Mouse (Mus musculus) midbrain, embryonic 11.5 days (tissue): ENCODE measurements around the gene Igfbp7. TPM values are rescaled to one million over a fixed set of nuclear protein-coding genes. Genes with fewer than 3 reads are reported as not detected.

Source experiments
- ATAC-seq: fragments of 200-750 bp; cut with Nextera tagmentation; 2 replicates; pipeline ENCODE4 v1.8.0; 2017; ENCODE audit warnings: moderate TSS enrichment, moderate library complexity; ENCODE audit not compliant: low FRiP score
- DNase-seq: peaks from one replicate; pipeline ENCODE4 v3.0.0; 2015; ENCODE audit warnings: low spot score; ENCODE audit errors: missing footprints
- H3K27ac ChIP-seq: fragments of 300-500 bp; sonication (generic); 2 replicates; pipeline ENCODE4 v1.5.1; 2014; ENCODE audit warnings: low read depth, low read length
- H3K27me3 ChIP-seq: fragments of 300-500 bp; sonication (generic); 2 replicates; pipeline ENCODE4 v1.6.1; 2014; ENCODE audit warnings: mild to moderate bottlenecking, low read length, moderate library complexity, mixed read lengths; ENCODE audit not compliant: control insufficient read depth, insufficient read depth
- H3K36me3 ChIP-seq: fragments of 300-500 bp; sonication (generic); 2 replicates; pipeline ENCODE4 v1.6.1; 2014; ENCODE audit warnings: mild to moderate bottlenecking, low read length, moderate library complexity, mixed read lengths; ENCODE audit not compliant: control insufficient read depth, insufficient read depth
- H3K4me1 ChIP-seq: fragments of 300-500 bp; sonication (generic); 2 replicates; pipeline ENCODE4 v1.6.1; 2014; ENCODE audit warnings: low read length; ENCODE audit not compliant: control insufficient read depth, insufficient read depth
- H3K4me2 ChIP-seq: fragments of 300-500 bp; sonication (generic); 2 replicates; pipeline ENCODE4 v1.6.1; 2014; ENCODE audit warnings: mild to moderate bottlenecking, moderate library complexity
- H3K4me3 ChIP-seq: fragments of 300-500 bp; sonication (generic); 2 replicates; pipeline ENCODE4 v1.5.1; 2014; ENCODE audit warnings: low read depth, low read length
- H3K9ac ChIP-seq: fragments of 300-500 bp; sonication (generic); 2 replicates; pipeline ENCODE4 v1.6.1; 2014; ENCODE audit warnings: low read length
- H3K9me3 ChIP-seq: fragments of 300-500 bp; sonication (generic); 2 replicates; pipeline ENCODE4 v1.6.1; 2016; ENCODE audit warnings: low read length; ENCODE audit not compliant: control insufficient read depth
- WGBS: fragments of 180-500 bp; shearing (Covaris S2); extraction: QIAGEN DNeasy Blood & Tissue Kit; methylation state at CpG from one replicate; pipeline ENCODE4 v1.1.7; 2014; 5-methylcytosine and 5-hydroxymethylcytosine counted together
- polyA plus RNA-seq: library from polyadenylated mRNA; unstranded; fragments of >200 nt; fragmentation: Nextera tagmentation; extraction: Ambion mirVana; gene quantifications from 2 replicates; pipeline ENCODE4 v1.2.1, GENCODE M21; 2014

Gene Igfbp7
- polyA plus RNA-seq, 1 experiment from 2014 or later: 25.1 TPM

DNA sequence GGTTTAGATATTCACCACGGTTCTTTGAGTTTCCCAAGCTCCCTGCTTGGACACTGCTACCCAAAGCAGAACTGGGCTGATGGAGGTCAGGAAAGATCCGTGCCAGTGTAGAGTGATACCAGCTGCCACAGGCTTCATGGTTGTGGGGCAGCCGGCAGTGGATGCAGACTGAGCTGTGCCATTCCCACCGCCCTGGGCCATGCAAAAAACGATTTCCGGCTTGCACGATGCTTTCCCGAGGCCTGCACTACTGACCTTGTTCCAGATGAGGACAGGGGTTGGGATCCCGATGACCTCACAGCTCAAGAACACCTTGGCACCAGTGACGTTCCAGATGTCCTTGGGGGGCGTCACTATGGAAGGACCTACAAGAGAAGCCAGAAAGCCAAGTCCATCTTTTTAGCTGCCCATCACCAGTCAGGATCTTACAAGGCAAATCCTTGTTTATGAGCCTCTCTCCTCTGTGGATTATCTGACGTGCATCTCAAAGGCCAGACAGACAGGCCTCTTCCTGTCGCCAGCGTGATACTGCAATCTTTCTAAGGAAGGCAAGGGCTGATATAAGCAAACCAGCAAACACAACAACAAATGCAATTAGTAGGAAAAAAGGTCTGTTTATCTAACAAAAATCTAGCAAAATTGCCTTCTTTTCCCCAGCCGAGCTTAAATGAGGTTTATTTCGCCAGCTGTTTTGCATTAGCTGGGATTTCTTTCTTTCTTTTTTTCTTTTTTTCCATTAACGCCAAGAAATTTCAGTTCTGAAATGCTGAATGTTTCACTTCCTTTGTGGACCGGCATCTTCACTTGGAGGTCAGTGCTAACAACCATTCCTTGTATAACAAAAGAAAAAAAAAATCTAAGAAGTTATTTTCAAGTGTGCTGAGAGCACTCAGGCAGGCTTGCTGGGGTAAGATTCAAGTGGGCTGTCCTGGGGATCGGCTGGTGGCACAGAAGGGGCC is 52.3 kb downstream of the Igfbp7 start:
- Histone ChIP-seq H3K4me3 (no peak overlapping the region), H3K9ac (no peak overlapping the region), H3K27ac (no peak overlapping the region), H3K4me1 (peaks cover 9% of the 10 kb centered on the region; the same call in 1 of the 2 replicates), H3K4me2 (no peak overlapping the region), H3K36me3 (no peaks in the 10 kb centered on the region), H3K9me3 (no peaks in the 10 kb centered on the region), H3K27me3 (no peaks in the 10 kb centered on the region)
- DNase-seq: no peak
- WGBS: 80% methylated on average over 19 of the region's 19 CpGs
- no peak for ATAC-seq

DNA sequence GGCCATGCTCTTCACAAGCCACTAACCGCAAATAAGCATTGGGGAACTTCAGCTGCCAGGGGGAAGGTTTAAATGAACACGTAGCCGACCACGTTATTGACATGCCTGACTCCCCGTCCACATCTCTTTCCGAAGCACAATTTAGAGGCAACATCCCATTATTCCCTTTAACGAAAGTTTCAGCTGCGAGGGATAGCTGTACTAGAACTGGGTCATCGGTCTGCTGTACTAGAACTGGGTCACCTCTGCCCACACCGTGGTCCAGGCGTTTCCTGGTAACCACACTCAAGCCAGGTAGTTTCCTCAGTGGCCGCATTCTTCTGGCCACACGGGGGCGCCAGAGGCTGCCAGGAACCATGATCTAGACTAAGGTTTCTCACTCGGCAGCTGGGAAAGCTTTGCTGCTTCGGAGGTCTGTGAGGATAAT is 53.5 kb downstream of the Igfbp7 start:
- DNase-seq (peak; percentile 99), ATAC-seq (peak; percentile 68)
- Histone ChIP-seq H3K9me3 (no peaks in the 10 kb centered on the region), H3K27me3 (no peaks in the 10 kb centered on the region), H3K4me3 (no peak overlapping the region), H3K27ac (no peak overlapping the region), H3K9ac (no peak overlapping the region), H3K4me2 (peak overlapping the region; percentile 25; the same call in 1 of the 2 replicates), H3K4me1 (peaks cover 9% of the 10 kb centered on the region; the same call in 1 of the 2 replicates), H3K36me3 (no peaks in the 10 kb centered on the region)
- WGBS: 7% methylated on average over 16 of the region's 16 CpGs

DNA sequence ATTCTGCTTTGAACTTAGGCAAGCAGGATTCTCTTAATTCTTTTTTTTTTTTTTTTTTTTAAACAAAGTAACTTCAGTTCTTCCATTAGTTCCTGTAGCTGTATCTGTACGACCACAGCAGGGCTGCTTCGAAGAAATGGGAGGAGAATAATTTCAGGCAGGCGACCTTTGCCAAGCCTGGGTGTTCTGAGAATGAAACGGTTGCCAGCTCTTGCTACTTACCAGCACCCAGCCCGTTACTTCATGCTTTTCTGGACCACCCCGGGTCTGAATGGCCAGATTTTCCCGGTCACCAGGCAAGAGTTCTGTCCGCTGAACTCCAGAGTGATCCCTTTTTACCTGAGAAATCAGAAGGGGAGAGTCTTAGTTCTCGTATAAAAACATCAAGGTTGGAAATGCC is 56.1 kb downstream of the Igfbp7 start:
- no peak for ATAC-seq
- 80% methylated on average over 9 of the region's 9 CpGs for WGBS

DNA sequence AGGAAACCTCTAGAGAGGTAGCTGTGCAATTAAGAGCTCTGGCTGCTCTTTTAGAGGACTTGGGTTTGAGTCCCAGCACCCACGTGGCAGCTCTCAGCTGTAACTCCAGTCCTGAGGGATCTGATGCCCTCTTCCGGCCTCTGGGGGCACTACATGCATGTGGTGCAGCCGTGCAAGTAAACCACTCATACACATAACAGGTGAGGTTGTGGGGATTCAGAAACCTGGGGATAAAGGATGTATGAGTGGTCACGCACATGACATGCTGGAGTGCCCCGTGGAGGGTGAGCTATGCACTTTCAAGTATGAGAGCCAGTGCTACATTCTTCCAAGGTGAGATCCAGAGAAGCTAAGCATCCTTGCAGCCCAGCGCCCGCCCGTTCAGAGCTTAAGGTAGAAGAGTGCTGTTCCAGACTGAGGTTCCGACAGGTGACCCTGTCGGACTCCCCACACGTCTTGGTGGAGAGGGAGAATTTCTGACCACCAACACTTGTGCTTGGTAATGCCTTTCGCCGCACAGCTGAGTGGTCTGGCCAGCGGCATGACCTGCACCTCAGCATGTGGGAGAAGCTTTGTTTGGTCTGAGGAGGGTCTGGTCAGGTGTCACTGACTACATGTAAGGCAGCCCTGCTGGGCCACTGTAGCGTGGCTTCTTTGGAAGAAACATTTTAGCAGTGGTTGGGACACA is 57.7 kb downstream of the Igfbp7 start:
- Histone ChIP-seq H3K4me3 (no peak overlapping the region), H3K4me2 (no peak overlapping the region), H3K27me3 (no peaks in the 10 kb centered on the region), H3K9ac (no peak overlapping the region), H3K27ac (no peak overlapping the region), H3K9me3 (no peaks in the 10 kb centered on the region), H3K4me1 (no peaks in the 10 kb centered on the region), H3K36me3 (peaks cover 23% of the 10 kb centered on the region)
- 92% methylated on average over 15 of the region's 15 CpGs for WGBS
- ATAC-seq: no peak
- no peak for DNase-seq

More for the DNA sequence above, 56.1 kb downstream of the Igfbp7 start:
- no peak overlapping the region for H3K4me3 ChIP-seq
- no peak overlapping the region for H3K9ac ChIP-seq
- no peaks in the 10 kb centered on the region for H3K27me3 ChIP-seq
- DNase-seq: no peak
- no peak overlapping the region for H3K4me2 ChIP-seq
- H3K4me1 ChIP-seq: no peaks in the 10 kb centered on the region
- peaks cover 16% of the 10 kb centered on the region for H3K36me3 ChIP-seq
- H3K9me3 ChIP-seq: no peaks in the 10 kb centered on the region
- H3K27ac ChIP-seq: no peak overlapping the region

DNA sequence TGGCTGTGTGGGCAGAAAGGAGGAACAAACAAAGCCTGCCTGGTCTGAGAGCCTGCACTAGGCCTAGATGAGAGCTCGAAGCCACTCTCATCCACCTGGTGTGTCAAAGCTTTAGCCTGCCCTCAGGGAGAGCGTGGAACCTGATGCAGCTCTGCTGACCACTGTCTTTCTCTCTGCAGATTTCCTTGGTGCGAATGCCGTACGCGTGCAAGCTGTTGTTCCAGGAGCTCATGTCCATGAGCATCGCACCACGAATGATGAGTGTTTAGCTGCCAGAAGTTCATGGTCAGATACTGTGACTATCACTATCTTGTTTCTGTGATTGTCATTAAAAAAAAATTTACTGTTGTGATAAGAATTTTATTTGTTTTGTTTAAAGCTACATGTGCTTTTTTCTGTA is 58.9 kb downstream of the Igfbp7 start:
- DNase-seq: no peak
- H3K36me3 ChIP-seq: peaks cover 25% of the 10 kb centered on the region
- H3K9me3 ChIP-seq: no peaks in the 10 kb centered on the region

DNA sequence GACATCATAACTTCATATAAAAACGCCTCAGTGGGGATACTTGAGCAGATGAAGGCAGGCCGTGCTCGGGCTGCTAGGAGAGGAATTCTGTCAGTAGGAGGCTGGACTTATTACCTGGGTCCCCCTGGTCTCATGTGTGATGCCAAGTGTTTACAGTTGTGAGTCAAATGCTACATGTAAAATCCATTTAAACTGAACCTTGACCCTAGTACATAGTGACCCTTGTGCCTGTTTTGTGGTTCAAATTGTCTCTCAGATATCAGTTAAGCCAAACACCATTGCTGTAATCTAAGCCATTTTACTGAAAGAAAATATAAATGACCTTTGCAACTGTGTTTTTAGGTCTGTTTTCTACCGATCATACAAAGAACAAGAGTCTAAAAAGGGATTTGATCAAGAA is 67.8 kb downstream of the Igfbp7 start:
- no peak overlapping the region for H3K4me2 ChIP-seq
- H3K27me3 ChIP-seq: no peaks in the 10 kb centered on the region
- no peak overlapping the region for H3K9ac ChIP-seq
- no peak overlapping the region for H3K4me3 ChIP-seq
- 93% methylated on average over 4 of the region's 4 CpGs for WGBS
- ATAC-seq (no peak), DNase-seq (no peak)
- H3K4me1 ChIP-seq: no peaks in the 10 kb centered on the region
- H3K9me3 ChIP-seq: no peaks in the 10 kb centered on the region
- no peak overlapping the region for H3K27ac ChIP-seq
- peaks cover 28% of the 10 kb centered on the region for H3K36me3 ChIP-seq

More for the DNA sequence above, 58.9 kb downstream of the Igfbp7 start:
- H3K9ac ChIP-seq: no peak overlapping the region
- 94% methylated on average over 8 of the region's 8 CpGs for WGBS
- no peak for ATAC-seq
- H3K4me3 ChIP-seq: no peak overlapping the region
- no peak overlapping the region for H3K4me2 ChIP-seq
- no peaks in the 10 kb centered on the region for H3K4me1 ChIP-seq
- H3K27ac ChIP-seq: no peak overlapping the region
- no peaks in the 10 kb centered on the region for H3K27me3 ChIP-seq

DNA sequence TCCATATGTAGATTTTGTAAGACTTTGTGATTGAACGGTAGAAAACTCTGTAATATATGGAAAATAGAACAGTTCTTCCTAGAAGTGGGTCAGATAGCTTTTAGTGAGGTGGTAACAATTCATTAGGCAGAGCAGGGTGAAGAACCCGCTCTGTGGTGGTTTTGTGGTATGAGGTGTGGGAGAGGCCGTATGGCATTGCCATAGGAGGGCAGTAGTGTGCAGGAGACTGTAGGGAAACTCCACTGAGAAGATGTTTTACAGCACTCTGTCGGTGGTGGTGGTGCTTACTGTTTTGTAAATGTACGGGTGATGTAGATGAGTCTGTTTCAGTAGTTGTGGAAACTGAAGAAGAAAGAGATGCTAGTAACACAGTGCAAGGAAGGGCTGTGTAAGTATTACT is 77.7 kb downstream of the Igfbp7 start:
- WGBS: 78% methylated on average over 5 of the region's 5 CpGs
- Histone ChIP-seq H3K36me3 (peaks cover 25% of the 10 kb centered on the region), H3K4me3 (no peak overlapping the region)

DNA sequence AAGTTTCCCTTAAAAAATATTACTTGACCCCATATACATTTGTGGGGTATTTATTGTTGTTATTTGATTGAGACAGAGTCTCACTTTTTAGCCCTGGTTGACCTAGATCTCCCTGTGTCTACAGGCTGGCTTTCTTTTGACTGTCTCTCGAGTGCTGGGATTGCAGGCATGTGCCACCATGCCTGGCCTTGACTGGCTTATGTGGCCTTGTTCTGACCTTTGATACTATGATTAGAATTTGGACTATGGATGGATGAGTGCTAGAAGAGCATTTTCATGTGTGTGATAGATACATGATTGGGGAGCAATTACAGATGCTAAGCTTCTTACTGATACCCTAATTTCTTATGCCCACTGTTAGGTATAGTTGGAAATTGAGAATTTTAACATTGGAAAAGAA is 82.9 kb downstream of the Igfbp7 start:
- ATAC-seq (no peak), DNase-seq (no peak)
- no peak overlapping the region for H3K4me2 ChIP-seq
- H3K27ac ChIP-seq: no peak overlapping the region
- H3K36me3 ChIP-seq: peaks cover 40% of the 10 kb centered on the region
- 87% methylated on average over 1 of the region's 1 CpGs for WGBS
- H3K9ac ChIP-seq: no peak overlapping the region
- no peak overlapping the region for H3K4me3 ChIP-seq
- H3K27me3 ChIP-seq: no peaks in the 10 kb centered on the region
- H3K9me3 ChIP-seq: no peaks in the 10 kb centered on the region
- H3K4me1 ChIP-seq: no peaks in the 10 kb centered on the region

More for the DNA sequence above, 77.7 kb downstream of the Igfbp7 start:
- H3K4me2 ChIP-seq: no peak overlapping the region
- H3K9me3 ChIP-seq: no peaks in the 10 kb centered on the region
- no peaks in the 10 kb centered on the region for H3K27me3 ChIP-seq
- no peak overlapping the region for H3K9ac ChIP-seq
- H3K27ac ChIP-seq: no peak overlapping the region
- no peaks in the 10 kb centered on the region for H3K4me1 ChIP-seq
- no peak for DNase-seq
- no peak for ATAC-seq

DNA sequence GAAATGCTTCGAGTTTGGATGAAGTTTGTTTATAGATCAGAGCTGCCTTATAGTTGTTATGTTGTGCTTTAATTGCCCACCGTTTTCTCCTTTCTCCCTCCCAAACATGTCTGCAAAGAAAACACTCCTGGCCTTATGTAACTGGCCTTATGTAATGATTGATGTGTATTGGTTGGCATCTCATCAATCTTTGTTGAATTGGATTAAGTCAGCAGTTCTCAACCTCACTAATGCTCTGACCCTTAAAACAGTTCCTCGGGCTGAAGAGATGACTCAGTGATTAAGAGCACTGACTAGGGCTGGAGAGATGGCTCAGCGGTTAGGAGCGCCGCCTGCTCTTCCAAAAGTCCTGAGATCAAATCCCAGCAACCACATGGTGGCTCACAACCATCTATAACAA is 92.9 kb downstream of the Igfbp7 start:
- no peak overlapping the region for H3K27ac ChIP-seq
- peaks cover 9% of the 10 kb centered on the region; the same call in 1 of the 2 replicates for H3K4me1 ChIP-seq
- no peaks in the 10 kb centered on the region for H3K9me3 ChIP-seq
- DNase-seq: no peak
- no peak overlapping the region for H3K4me3 ChIP-seq
- WGBS: 94% methylated on average over 6 of the region's 6 CpGs
- H3K36me3 ChIP-seq: peaks cover 11% of the 10 kb centered on the region; the same call in 1 of the 2 replicates
- H3K9ac ChIP-seq: no peak overlapping the region
- H3K27me3 ChIP-seq: no peaks in the 10 kb centered on the region
- H3K4me2 ChIP-seq: no peak overlapping the region
- no peak for ATAC-seq
